Mouse (Mus musculus): ENCODE measurements around the gene Ppp1r1a.

DNA sequence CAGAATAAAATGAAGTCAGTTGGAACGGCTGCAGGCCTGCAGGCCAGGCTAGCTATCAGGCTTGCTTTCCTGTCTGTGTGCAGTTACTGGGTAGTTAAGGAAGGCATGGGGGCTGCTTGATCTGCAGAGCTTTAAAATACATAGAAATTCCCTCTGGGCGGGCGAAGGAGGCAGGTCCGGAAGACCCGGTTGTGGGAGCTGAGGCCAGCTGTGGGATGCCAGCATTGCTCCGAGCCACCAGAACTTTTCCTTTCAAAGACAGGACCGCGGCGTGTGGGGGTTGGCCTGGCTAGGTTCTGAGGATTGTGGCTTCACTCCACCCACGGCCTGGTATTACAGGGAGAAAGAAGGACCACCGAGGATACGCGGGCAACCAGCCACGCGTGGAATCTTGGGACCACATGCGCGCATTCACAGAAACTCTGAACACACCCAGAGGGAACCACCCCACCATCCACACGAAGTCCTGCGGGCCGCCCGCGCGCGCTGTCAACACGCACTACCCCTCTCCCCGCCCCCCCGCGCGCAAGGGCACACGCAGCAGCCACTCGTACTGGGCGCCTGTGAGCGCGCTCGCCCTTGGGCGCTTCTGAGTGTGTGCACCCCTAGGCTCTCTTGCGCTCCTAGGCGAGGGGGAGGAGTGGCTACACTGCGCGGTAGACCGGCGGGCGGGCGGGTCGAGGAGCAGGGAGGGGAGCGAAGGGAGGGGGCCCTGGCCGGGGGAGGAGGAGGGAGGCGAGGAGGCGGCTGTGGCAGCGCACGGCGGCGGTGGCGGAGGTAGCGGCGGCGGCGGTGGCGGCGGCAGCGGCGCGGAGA, 35.2 kb downstream of the Ppp1r1a start, which contains the start of gene Pde1b:
- TF ChIP-seq CTCF (conservative IDR thresholded peaks at IDR 0.05; ENCODE audit: low read length) (no peak), POU5F1 (IDR thresholded peaks at IDR 0.05; ENCODE audit: borderline replicate concordance, low read length) (no peak), NANOG (IDR thresholded peaks at IDR 0.05; ENCODE audit: borderline replicate concordance, low read length) (no peak)
